Mouse (Mus musculus) left cerebral cortex, postnatal 10 days (tissue): Measurements from ENCODE around the gene Sigmar1. TPM values are rescaled to one million over a fixed set of nuclear protein-coding genes. Genes with fewer than 3 reads are reported as not detected.
"Not testable (repeated sequence)": the region's sequence is repeated elsewhere in the genome, so short reads cannot be mapped to it uniquely, and the experiment has no call there.

Experiments used
- DNase-seq, 2 experiments: peaks; one replicate each; pipeline ENCODE4 v3.0.0; 2021 to 2022; ENCODE audit warnings: low spot score in 2 of 2, mixed read lengths in 1 of 2; ENCODE audit errors: extremely low spot score in 1 of 2
- intact Hi-C: fragments of 180-260 bp; cut with DNase I; formaldehyde crosslinking; loops from one replicate; pipeline ENCODE4 v1.15.1; 2025
- total RNA-seq, 2 experiments: library from RNA; stranded (reverse); gene quantifications; 2 replicates each; pipeline ENCODE4 v1.2.3; 2021

Gene Sigmar1
- total RNA-seq, 2 experiments from 2014 or later = 55.8 to 70.4 TPM

- intact Hi-C loops, DNase-seq: not testable (repeated sequence)
Measured at GRCm38 (mm10) chr4:41695800-41696199, 60.2 kb downstream of the Sigmar1 start.

GRCm38 (mm10) chr4:41693511-41693910 lies 62.4 kb downstream of the Sigmar1 start:
- intact Hi-C loops, DNase-seq: not testable (repeated sequence)

GRCm38 (mm10) chr4:41690014-41690413 lies 65.9 kb downstream of the Sigmar1 start:
- intact Hi-C loops, DNase-seq: not testable (repeated sequence)

- intact Hi-C loops, DNase-seq: not testable (repeated sequence)
Measured at GRCm38 (mm10) chr4:41688562-41688961, 67.4 kb downstream of the Sigmar1 start.

Other genes with a start within 250 kb of the Sigmar1 start
- 10 to 100 TPM in 1 of 2 experiments, 1 to 10 TPM in 1; 8.3 to 11.4 TPM for gene 1110017D15Rik, start 238.8 kb downstream of the Sigmar1 start, total RNA-seq
- gene Fam219a, start 186.6 kb downstream of the Sigmar1 start, total RNA-seq = 100 to 1,000 TPM; 199 to 201 TPM
- 1 to 10 TPM; 4.2 to 5.4 TPM for gene Dnaic1, start 186.4 kb downstream of the Sigmar1 start, total RNA-seq
- gene Enho, start 115.8 kb downstream of the Sigmar1 start, total RNA-seq = 10 to 100 TPM; 61.8 to 62.2 TPM
- gene Cntfr, start 59.1 kb downstream of the Sigmar1 start, total RNA-seq = 10 to 100 TPM; 57.4 to 75.1 TPM
- 10 to 100 TPM; 19.1 to 24.3 TPM for gene Il11ra1, start 56.2 kb downstream of the Sigmar1 start, total RNA-seq
- 10 to 100 TPM; 28.4 to 30.3 TPM for gene Rpp25l, start 42.6 kb downstream of the Sigmar1 start, total RNA-seq
- 100 to 1,000 TPM; 181 to 196 TPM for gene Dctn3, start 33.0 kb downstream of the Sigmar1 start, total RNA-seq
- gene Arid3c, start 25.0 kb downstream of the Sigmar1 start, total RNA-seq = under 1 TPM; 0.19 to 0.83 TPM
- gene Galt, start 929 bp downstream of the Sigmar1 start, total RNA-seq = 10 to 100 TPM; 93.6 to 94.7 TPM
- 100 to 1,000 TPM; 263 to 283 TPM for gene Ccl27a, start 18.1 kb upstream of the Sigmar1 start, total RNA-seq
- gene Gm21541, start 147.5 kb upstream of the Sigmar1 start, total RNA-seq = not detected
- gene Gm20878, start 185.4 kb upstream of the Sigmar1 start, total RNA-seq = 10 to 100 TPM; 45.4 to 51.3 TPM
- 1 to 10 TPM; 3.1 to 5.7 TPM for gene Fam205a4, start 209.9 kb upstream of the Sigmar1 start, total RNA-seq